Mouse (Mus musculus) embryonic fibroblast, embryonic 13.5 days (primary cell): ENCODE measurements around the gene Pin1rt1. TPM values are rescaled to one million over a fixed set of nuclear protein-coding genes. Genes with fewer than 3 reads are reported as not detected.
A peak's percentile ranks its signal among the peaks of the same experiment; 100 is the strongest.

Experiments used
- H3K27ac ChIP-seq: 2 replicates; pipeline ENCODE4 v1.5.1; 2012; ENCODE audit warnings: low read length, control low read depth, inconsistent platforms; ENCODE audit not compliant: insufficient read depth
- H3K4me1 ChIP-seq: 2 replicates; pipeline ENCODE4 v1.6.1; 2011; ENCODE audit warnings: low read length; ENCODE audit not compliant: control insufficient read depth, insufficient read depth
- H3K4me3 ChIP-seq: 2 replicates; pipeline ENCODE4 v1.5.1; 2011; ENCODE audit warnings: mild to moderate bottlenecking, control low read depth, low read length; ENCODE audit not compliant: insufficient read depth
- CTCF ChIP-seq: IDR thresholded peaks from 2 replicates; pipeline ENCODE4 v1.5.1; 2011; ENCODE audit warnings: mild to moderate bottlenecking, control low read depth, low read length, moderate library complexity, borderline replicate concordance; ENCODE audit not compliant: insufficient read depth
- POLR2A ChIP-seq: IDR thresholded peaks from 2 replicates; pipeline ENCODE4 v1.6.1; 2011; ENCODE audit warnings: low read depth, mild to moderate bottlenecking, control low read depth, low read length, moderate library complexity
- polyA plus RNA-seq: library from polyadenylated mRNA; stranded (reverse); fragments of >200 nt; gene quantifications from 2 replicates; pipeline ENCODE4 v1.2.4, GENCODE M21; 2011; ENCODE audit warnings: low read depth; ENCODE audit not compliant: missing spikeins, insufficient read length

The Pin1rt1 gene
- polyA plus RNA-seq, 1 experiment: not detected

DNA sequence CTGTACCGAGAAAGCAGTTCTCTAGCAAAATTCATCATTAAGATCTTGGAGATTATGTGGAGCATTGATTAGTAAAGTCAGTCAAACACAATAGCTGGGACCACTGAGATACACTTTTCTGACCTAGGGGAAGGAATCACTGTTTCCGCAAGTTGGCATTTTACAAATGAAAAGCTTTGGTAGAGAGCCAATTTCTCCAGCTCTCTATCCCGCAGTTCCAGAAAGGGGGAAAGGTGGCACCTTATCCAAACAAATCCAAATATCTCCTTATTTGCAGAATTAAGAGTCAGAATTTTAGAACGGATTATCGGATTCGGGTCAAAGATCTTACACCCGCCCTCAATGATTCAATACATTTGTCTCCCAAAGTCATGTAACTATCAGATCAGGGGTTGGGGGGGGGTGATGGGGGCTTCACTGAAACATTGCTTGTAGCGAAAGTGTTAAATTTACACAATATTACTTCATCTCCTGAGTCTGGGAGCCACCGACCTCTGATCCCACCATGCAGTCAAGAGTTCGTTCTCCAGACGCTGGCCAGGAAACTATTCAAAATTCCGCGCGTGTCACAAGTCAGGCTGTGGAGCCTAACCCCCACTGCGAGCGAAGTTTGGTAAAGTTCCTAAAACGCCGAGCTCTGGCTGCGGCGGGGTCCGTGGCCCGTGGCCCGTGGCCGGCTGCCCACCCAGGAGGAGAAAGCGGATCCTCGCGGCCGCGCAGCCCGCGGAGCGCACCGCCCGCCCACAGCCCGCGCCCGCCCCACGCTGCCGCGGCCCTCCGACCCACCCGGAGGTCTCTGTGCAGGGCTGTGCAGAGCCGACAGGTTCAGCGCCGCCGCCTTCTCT lies 25.9 kb upstream of the Pin1rt1 start:
- Histone ChIP-seq H3K27ac (no peak overlapping the region), H3K4me3 (peak overlapping the region; percentile 74), H3K4me1 (no peaks in the 10 kb centered on the region; the same call in 1 of the 2 replicates)
- TF ChIP-seq POLR2A (no peak), CTCF (no peak)

DNA sequence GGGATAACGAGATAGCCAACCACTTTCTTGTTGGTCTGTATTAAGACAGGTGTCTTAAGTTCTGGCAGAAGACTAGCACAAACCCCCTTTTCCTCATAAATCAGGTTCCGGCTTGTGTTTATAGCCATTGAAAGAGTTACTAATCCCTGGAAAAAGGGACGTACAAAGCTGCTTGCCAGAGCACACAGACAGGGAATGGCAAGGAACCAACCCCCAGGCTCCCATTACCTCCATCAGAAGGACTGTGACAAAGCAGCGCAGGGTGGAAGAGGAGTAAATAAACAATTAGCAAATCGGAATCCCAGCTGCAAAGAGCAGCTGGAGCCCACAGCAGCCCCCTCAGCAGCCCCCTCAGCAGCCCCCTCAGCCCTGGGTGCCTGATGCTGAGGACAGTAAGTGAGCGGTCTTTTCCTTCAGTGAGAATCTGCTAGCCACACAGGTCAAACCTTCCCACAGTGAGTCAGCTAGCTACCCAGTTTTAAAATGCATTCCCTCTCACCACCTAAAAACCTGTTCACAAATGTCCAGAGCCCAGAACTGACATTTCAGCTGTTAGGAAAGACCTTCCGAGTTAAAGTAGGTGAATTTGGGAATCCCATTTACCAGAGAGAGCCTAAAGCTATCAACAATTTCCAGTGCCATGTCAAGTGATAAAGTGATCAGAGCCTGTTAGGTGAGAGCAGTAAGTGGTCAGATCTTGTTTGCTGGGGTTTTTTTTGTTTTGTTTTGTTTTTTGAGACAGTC lies 25.0 kb upstream of the Pin1rt1 start:
- H3K4me3 ChIP-seq: no peak overlapping the region
- H3K27ac ChIP-seq: no peak overlapping the region
- no peaks in the 10 kb centered on the region; the same call in 1 of the 2 replicates for H3K4me1 ChIP-seq
- TF ChIP-seq CTCF (no peak), POLR2A (no peak)

DNA sequence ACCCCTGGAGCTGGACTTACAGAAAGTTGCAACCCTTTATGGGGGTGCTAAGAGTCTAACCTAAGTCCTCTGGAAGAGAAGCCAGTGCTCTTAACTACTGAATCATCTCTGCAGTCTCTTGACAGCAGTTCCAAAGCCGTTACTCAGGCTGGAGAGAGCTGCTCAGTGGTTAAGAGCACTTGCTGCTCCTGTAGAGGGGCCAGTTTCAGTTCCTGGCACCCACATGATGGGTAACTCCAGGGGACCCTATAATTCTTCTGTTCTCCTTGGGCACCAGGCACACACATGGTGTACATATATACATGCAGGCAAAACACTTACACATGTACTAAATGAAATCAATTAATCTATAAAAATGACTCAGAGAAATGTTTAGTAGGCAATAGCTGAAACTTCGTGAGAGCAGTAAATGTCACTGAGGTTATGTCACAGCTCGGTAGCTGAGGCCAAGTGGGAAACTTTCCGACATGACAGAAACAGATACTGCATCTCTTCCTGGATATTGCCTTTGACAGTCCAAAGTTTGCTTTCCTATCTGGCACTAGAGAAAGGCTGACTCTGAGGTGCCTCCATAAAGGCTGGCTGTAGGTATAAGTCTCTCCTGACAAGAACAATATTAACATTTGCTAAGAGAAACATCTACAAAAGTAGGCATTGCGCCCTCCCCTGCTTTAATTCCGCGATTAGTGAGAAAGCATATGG lies 24.2 kb upstream of the Pin1rt1 start:
- Histone ChIP-seq H3K27ac (no peak overlapping the region), H3K4me3 (no peak overlapping the region), H3K4me1 (no peaks in the 10 kb centered on the region; the same call in 1 of the 2 replicates)
- TF ChIP-seq POLR2A (no peak), CTCF (no peak)

DNA sequence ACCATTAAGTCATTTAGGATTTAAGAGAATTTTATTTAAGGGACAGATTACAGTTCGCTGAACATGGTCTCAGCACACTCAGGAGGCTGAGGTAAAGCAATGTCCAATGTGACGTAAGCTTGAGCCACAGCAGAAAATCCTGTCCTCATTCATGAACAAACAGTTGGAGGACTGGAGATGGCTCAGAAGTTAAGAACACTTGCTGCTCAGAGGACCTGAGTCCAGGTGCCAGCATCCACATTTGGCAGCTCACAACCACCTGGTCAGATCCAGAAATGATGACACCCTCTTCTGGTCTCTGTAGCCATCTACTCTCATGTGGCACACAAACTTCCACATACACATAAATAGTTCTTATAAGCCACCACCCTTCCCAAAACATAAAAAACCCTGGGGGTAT lies 23.5 kb upstream of the Pin1rt1 start:
- H3K4me1 ChIP-seq: no peaks in the 10 kb centered on the region; the same call in 1 of the 2 replicates
- H3K4me3 ChIP-seq: no peak overlapping the region
- H3K27ac ChIP-seq: no peak overlapping the region
- TF ChIP-seq POLR2A (no peak), CTCF (no peak)

DNA sequence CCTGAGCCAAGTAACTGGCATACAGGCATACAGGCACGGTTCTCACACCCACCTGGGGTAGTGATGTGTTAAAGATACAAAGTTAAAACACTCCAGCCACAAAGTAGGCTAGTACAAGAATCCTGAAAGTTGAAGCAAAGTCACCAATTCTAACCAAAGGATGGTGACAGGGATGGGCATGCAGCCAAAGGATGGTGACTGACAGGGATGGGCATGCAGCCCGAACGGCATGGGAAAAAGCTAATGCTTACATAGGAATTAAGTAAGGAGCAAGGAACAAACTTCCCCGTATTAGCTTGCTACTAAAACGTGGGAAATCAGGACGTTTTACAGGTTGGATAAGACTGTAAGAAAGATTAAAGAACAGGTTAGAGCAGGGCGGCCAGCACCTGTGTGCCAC lies 20.1 kb upstream of the Pin1rt1 start:
- TF ChIP-seq POLR2A: no peak
- TF ChIP-seq CTCF: no peak
- Histone ChIP-seq H3K27ac (no peak overlapping the region), H3K4me1 (no peaks in the 10 kb centered on the region; the same call in 1 of the 2 replicates), H3K4me3 (no peak overlapping the region)

DNA sequence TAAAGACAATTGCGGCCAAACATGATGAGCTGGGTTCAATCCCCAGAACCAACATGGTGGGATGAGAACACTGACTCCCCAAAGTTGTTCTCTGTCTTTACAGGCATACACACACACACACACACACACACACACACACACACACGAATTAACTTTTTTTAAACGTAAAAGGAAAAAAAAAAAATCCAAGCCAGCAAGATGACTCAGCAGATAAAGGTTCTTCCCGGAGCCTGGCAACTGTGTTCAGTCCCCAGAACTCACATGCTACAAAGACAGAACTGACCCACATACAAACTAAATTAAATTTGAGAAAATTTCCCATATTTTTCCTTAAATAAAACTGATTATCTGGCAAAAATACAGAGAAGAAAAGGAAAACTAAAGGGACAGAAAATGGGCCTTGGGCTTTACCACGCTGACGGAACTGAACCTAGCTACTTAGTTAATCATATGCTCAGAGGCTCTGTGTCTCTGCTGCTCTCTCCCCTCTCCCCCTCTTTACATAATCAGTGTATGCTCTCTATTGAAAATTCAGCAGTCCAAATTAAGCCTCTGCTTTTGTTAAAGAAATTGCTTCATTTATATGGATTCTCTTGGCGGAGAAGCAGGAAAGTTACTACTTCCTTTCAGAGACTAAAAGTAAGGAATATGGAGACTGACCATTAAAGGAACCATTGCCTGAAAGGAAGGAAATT lies 16.5 kb upstream of the Pin1rt1 start:
- Histone ChIP-seq H3K4me3 (no peak overlapping the region), H3K4me1 (no peaks in the 10 kb centered on the region), H3K27ac (peak overlapping the region; percentile 36; the same call in 1 of the 2 replicates)
- TF ChIP-seq POLR2A (no peak), CTCF (no peak)

DNA sequence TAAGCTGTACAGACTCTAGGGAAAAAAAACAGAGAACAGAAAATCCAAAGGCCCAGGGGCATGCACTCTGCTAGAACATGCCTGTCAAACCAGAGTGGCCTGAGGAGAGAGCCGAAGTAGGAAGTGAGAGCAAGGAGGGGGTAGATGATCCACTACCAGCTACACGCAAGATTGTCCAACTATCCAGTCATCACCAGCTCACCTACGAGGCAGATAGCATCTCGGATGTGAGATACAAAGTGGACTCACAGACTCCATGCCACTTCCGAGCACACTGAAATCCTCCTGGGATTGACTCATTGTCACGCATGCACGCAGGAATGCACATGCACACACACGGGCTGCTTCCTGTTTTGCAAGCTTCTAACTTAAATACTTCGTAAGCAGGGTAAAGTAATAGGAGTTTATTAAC lies 15.9 kb upstream of the Pin1rt1 start:
- no peak for TF ChIP-seq CTCF

DNA sequence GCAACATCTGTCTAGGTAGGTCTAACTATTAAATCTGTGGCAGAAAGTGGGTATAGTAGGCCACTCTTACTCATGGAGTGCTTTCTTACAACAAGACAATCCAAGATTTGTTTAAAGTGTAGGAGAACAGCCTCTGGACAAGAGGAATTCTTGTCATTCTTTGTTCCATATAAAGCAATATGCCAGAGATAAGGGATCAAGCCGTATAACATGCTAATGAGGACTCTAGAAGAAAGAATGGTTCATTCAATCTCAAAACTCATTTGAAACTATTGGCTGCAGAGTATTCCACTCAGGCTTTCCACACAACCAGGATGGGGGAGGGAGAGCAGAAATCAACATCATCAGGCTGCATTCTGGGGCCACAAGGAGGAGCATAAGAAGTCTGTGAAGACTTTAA lies 11.2 kb upstream of the Pin1rt1 start:
- Histone ChIP-seq H3K27ac (no peak overlapping the region), H3K4me3 (no peak overlapping the region), H3K4me1 (no peaks in the 10 kb centered on the region)
- TF ChIP-seq CTCF (no peak), POLR2A (no peak)

More for the DNA sequence above, 15.9 kb upstream of the Pin1rt1 start:
- Histone ChIP-seq H3K4me1 (no peaks in the 10 kb centered on the region), H3K27ac (no peak overlapping the region), H3K4me3 (no peak overlapping the region)

DNA sequence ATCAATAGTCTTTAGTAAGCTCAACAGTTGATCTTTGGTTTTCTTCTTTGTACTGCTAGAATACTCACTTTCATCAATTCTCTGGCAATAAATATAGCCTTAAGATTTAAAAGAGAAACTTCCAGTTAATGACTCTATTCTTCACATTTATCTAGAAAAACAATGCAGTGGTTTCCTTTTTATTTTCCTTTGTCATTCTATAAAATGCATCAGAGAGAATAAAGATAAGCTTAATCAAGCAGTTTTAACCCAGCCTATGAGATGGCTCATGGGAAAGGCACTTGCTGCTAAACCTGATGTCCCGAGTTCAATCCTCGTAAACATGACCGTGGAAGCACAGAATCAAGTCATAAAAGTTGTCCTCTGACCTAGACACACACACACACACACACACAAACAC lies 5.8 kb upstream of the Pin1rt1 start:
- no peaks in the 10 kb centered on the region for H3K4me1 ChIP-seq
- TF ChIP-seq CTCF (no peak), POLR2A (no peak)
- H3K4me3 ChIP-seq: no peak overlapping the region
- no peak overlapping the region for H3K27ac ChIP-seq
